10 mouse cellular contexts compared by ENCODE assay signal in genomic region chr3:87082235-87082634, GRCm38 (mm10).
DNase-seq lines count a peak whose midpoint lies in the region; ATAC-seq and TF ChIP-seq lines count a peak whose summit lies in the region.
"Had no signal": no experiment of that assay in that cellular context is flagged by ENCODE, and none has a peak within 500 bp of the region (broad histone marks: within the 10 kb centered on the region; RNA-seq: fewer than 3 reads in every experiment).

No protein-coding gene starts in this region.

- H3K9me3 ChIP-seq in heart, embryonic 12.5 days (replicated peaks), result no peaks in the 10 kb centered on the region
- H3K9me3 ChIP-seq in midbrain, embryonic 13.5 days, result no peaks in the 10 kb centered on the region
- H3K9me3 ChIP-seq: embryonic facial prominence, embryonic 12.5 days; limb, embryonic 15.5 days had no signal

- no peaks in the 10 kb centered on the region for H3K4me1 ChIP-seq in heart, adult 2 months (ENCODE audit: control insufficient read depth, insufficient read depth, low read length)
- H3K4me1 ChIP-seq in heart, embryonic 12.5 days (replicated peaks), result no peaks in the 10 kb centered on the region
- H3K4me1 ChIP-seq in midbrain, embryonic 13.5 days (replicated peaks), result no peaks in the 10 kb centered on the region
- H3K4me1 ChIP-seq: limb, embryonic 15.5 days had no signal

- peak; percentile 88 for TF ChIP-seq CTCF in heart, adult 2 months (IDR thresholded peaks at IDR 0.05)

- no peak overlapping the region for H3K4me3 ChIP-seq in heart, adult 2 months
- H3K4me3 ChIP-seq in heart, embryonic 12.5 days, result no peak overlapping the region
- H3K4me3 ChIP-seq in midbrain, embryonic 13.5 days (replicated peaks), result no peak overlapping the region
- H3K4me3 ChIP-seq: embryonic facial prominence, embryonic 12.5 days; limb, embryonic 15.5 days had no signal

- DNase-seq in heart, adult 2 months, result peak; percentile 39 to 70
- peak; percentile 62 for DNase-seq in urinary bladder, postnatal 25 days (ENCODE audit: low spot score)
- no peak for DNase-seq in urinary bladder, postnatal 10 days (ENCODE audit: low spot score)
- DNase-seq in embryo, embryonic 9.5 days (ENCODE audit: extremely low spot score), result peak; percentile 65
- peak; percentile 45 for DNase-seq in kidney, adult 9 months

- H3K9ac ChIP-seq in heart, adult 2 months (ENCODE audit: low read depth, low read length), result no peak overlapping the region
- H3K9ac ChIP-seq in heart, embryonic 12.5 days, result no peak overlapping the region
- H3K9ac ChIP-seq in midbrain, embryonic 13.5 days (replicated peaks), result no peak overlapping the region
- H3K9ac ChIP-seq: embryonic facial prominence, embryonic 12.5 days; limb, embryonic 15.5 days had no signal

- no peaks in the 10 kb centered on the region for H3K79me2 ChIP-seq in heart, adult 2 months (replicated peaks; ENCODE audit: control insufficient read depth, insufficient read depth, low read length)

- H3K36me3 ChIP-seq in heart, adult 2 months (ENCODE audit: control insufficient read depth, insufficient read depth, low read length), result no peaks in the 10 kb centered on the region
- H3K36me3 ChIP-seq in heart, embryonic 12.5 days, result peaks cover 89% of the 10 kb centered on the region
- H3K36me3 ChIP-seq in midbrain, embryonic 13.5 days, result peaks cover 61% of the 10 kb centered on the region

- no peak overlapping the region for H3K4me2 ChIP-seq in heart, embryonic 12.5 days
- H3K4me2 ChIP-seq in midbrain, embryonic 13.5 days (replicated peaks), result no peak overlapping the region
- H3K4me2 ChIP-seq: embryonic facial prominence, embryonic 12.5 days; limb, embryonic 15.5 days had no signal

- no peak for TF ChIP-seq EP300 in heart, adult 2 months (IDR thresholded peaks at IDR 0.05; ENCODE audit: insufficient read depth, low read depth, low read length)

- no peaks in the 10 kb centered on the region for H3K27me3 ChIP-seq in heart, adult 2 months (ENCODE audit: control insufficient read depth, insufficient read depth, low read length)
- H3K27me3 ChIP-seq in heart, embryonic 12.5 days (replicated peaks), result no peaks in the 10 kb centered on the region
- no peaks in the 10 kb centered on the region for H3K27me3 ChIP-seq in midbrain, embryonic 13.5 days
- H3K27me3 ChIP-seq: limb, embryonic 15.5 days had no signal

- intact Hi-C loops in heart, adult 2 months (cut with DNase I), result no loop called here

- 60% methylated on average over 3 of the region's 3 CpGs for WGBS in heart, adult 2 months
- WGBS in heart, embryonic 12.5 days, result 70% methylated on average over 3 of the region's 3 CpGs
- 64% methylated on average over 3 of the region's 3 CpGs for WGBS in midbrain, embryonic 13.5 days

- TF ChIP-seq POLR2A in heart, adult 2 months (IDR thresholded peaks at IDR 0.05; ENCODE audit: insufficient read depth, low read depth, low read length), result no peak

- ATAC-seq in heart, embryonic 12.5 days (ENCODE audit: insufficient number of reproducible peaks, low FRiP score), result no peak
- ATAC-seq in midbrain, embryonic 13.5 days, result peak; percentile 35; the same call in 1 of the 2 replicates
- ATAC-seq in inflammation-experienced regulatory T-cells, adult 6 months, result no peak

- no peak overlapping the region for H3K27ac ChIP-seq in heart, adult 2 months
- no peak overlapping the region for H3K27ac ChIP-seq in heart, embryonic 12.5 days (ENCODE audit: poor library complexity, severe bottlenecking)
- no peak overlapping the region for H3K27ac ChIP-seq in midbrain, embryonic 13.5 days
- H3K27ac ChIP-seq: embryonic facial prominence, embryonic 12.5 days; limb, embryonic 15.5 days had no signal
